Mouse (Mus musculus): Measurements from ENCODE around the gene Klhl4.

Gene Klhl4

GRCm38 (mm10) chrX:114473782-114474731 lies at the start of gene Klhl4:
TSS of gene Klhl4 (plus strand) at chrX:114474333.
- in situ Hi-C loops (cut with MseI, MboI), result no loop called here

DNA sequence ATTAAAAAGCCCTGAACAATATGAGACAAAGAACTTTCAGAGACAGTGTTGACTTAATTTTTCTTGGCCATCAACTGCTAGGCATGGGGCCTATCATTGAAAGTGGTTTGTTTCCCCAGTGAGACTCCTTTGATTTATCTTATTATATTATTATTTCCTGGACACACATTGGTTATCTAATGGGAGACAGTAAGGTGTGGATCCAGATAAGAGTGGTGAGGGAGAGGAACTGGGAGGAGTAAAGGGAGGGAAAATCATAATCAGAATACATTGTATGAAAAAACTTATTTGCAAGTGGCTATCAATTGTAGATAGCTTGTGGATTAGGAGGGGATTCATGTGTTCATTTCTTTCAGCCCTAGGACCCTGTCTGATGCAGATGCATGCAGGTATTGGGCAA lies 10.0 kb downstream of the Klhl4 start:
- in situ Hi-C loops (cut with MseI, MboI), result no loop called here

DNA sequence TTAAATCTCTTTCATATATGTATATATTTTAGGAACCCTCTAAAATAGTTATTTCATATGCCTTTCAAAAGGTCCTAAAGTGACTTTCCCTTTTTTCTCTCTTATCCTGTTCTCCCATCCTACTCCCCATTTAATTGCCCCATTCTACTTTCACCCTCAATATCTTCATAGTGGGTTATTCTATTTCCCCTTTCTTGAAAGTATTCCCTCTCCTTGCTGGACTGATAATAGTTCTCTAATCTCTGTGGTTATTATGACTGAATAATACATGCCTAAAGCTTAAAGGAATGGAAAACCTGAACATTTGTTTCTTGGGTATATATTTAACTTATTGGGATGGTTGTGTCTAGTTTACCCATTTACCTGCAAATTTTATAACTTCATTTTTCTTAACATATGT lies 12.6 kb downstream of the Klhl4 start:
- in situ Hi-C loops (cut with MseI, MboI), result no loop called here

DNA sequence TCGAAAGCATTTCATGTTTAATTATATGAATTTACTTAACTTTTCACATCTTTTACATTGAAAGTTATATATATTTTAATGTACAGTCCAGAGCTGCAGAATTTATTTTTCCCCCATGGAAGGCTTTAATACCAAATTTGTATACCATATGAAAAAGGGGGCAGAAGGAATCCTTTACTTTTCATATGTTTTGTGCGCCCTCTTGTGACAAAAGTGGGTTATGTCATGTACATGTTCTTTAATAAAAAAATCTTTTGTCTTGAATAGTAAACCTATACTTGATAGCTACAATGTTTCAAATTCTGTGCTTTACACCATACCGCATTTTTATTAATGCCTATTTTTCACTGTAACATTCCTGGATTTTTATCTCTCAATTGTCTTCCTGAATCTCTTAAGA lies 84.0 kb downstream of the Klhl4 start:
- in situ Hi-C loops (cut with MseI, MboI), result loop anchor here (25.0 kb wide), 1 partner anchor 246 kb away; no protein-coding TSS in a partner anchor

DNA sequence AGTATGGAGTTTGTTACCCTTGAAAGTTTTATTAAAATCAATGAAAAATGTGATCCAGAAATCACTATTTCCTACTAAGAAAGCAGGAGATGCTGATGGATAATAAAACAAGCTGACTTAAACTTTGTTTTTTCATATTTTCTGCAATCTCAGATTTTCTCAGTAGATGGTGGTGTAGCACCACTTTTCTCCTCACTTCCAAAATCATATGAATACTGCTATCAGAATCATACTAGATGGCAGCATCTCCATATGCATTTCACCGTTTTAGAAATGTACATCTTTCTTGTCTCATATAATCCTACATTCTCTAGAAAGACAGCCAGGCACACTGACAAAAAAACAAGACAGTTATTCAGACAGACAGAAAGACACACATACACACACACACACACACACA lies 108.2 kb downstream of the Klhl4 start:
- in situ Hi-C loops (cut with MseI, MboI), result no loop called here
